Mouse (Mus musculus): ENCODE results near the gene Plekha6. TPM values are rescaled to one million over a fixed set of nuclear protein-coding genes. Genes with fewer than 3 reads are reported as not detected.

Plekha6 gene
- polyA plus RNA-seq, 1 experiment = 0.54 TPM

DNA sequence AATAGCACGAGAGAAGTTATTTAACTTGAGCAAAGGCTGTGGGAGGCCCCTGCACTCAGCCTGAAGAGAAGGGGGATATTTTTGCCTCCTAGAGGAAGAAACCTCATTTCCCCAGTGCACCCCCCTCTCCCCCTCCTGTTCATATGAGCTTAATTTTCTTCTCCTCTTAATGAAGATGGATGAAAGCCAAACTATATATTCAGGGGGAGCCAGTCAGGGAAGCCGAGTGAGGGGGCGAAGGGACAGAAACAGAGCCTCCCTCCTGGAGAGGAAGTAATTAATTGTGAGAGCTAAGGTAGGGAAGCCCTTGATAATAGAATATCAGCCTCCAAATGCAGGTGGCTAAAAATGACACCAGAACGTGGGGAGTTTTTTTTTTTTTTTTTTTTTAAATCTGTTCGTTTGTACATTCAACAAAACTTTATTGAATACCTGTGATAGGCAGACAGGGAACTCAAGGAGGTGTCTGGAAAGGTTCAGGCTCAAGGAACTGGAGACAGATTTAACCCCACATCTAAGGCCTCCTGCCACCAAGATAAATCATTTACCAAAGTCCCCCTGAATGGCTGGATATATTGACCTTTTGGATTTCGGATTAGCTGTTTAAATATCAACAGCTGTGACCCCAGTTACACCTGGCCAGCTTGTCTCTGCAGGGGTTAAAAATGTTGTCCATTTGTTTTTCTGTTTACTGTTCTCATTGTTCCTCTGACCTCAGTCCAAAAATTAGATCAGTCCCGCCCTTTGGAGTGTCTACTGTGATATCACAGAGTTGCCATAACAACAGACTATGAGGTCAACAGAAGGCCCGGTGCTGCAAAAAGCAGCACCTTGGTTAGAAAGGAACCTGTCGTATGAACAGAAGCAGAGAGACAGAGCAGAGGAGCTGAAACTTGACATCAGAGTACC, 91.1 kb downstream of the Plekha6 start:
- TF ChIP-seq GATA1 (IDR thresholded peaks at IDR 0.05; ENCODE audit: low read length) = no peak

DNA sequence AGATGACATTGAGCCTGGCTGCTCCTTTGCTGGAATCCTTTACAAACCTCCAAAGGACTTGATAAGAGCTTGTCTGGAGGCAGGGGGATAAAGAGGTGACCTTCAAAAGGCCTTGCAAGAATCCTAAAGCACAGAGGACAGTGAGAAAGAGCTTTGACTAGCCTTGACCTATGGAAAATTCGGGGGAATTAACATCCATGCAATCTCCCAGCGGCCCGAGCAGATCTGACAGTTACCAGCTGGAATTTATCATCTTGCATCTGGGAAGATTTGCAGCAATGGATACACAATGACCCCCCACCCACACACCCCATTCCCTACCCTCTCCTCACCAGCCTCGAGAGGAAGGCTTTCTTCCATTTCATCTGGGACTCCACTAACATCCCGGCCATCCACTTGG, 91.8 kb downstream of the Plekha6 start:
- TF ChIP-seq GATA1 (IDR thresholded peaks at IDR 0.05; ENCODE audit: low read length) = no peak

GRCm38 (mm10) chr1:133256347-133256746, 92.3 kb downstream of the Plekha6 start:
- TF ChIP-seq GATA1 (IDR thresholded peaks at IDR 0.05; ENCODE audit: low read length) = no peak

DNA sequence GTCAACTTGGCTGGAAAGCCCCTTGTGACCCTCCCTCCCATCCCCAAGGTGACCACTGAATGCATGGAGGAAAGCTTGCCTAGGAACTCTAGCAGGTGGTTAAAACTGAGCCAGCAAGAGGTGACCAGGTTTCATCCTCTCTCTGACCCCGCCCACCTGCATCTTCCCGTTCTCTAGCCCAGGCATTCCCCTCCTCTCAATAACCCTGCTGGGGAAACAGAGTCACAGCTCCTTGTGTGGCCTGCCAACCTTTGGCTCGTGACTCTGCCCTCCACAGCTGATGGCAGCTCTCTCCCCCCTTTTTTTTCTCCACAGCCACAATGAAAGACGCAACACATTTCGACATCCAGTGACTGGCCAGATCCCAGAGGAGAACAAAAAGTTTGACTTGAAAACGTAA, 94.7 kb downstream of the Plekha6 start:
- TF ChIP-seq GATA1 (IDR thresholded peaks at IDR 0.05; ENCODE audit: low read length) = no peak

GRCm38 (mm10) chr1:133262628-133263027, 98.6 kb downstream of the Plekha6 start:
- no peak for TF ChIP-seq GATA1 (IDR thresholded peaks at IDR 0.05; ENCODE audit: low read length)

DNA sequence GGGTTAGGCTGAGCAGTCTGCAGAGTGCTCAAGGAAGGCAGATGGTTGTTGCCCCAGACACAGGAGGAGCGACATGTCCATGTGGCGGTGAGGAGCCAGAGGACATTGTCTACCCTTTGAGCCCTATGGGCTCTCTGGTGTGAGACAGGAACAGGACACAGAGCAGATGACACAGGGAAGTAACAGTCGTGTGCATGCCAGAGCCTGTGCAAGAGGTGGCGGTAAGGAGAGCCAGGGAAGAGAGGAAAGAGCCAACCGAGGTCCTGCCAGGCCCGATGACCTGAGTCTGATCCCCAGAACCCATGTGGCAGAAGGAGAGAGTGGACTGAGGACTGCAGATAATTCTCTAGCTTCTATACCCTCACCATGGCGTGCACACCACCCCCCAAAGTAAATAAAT, 99.1 kb downstream of the Plekha6 start:
- TF ChIP-seq GATA1 (IDR thresholded peaks at IDR 0.05; ENCODE audit: low read length) = no peak

DNA sequence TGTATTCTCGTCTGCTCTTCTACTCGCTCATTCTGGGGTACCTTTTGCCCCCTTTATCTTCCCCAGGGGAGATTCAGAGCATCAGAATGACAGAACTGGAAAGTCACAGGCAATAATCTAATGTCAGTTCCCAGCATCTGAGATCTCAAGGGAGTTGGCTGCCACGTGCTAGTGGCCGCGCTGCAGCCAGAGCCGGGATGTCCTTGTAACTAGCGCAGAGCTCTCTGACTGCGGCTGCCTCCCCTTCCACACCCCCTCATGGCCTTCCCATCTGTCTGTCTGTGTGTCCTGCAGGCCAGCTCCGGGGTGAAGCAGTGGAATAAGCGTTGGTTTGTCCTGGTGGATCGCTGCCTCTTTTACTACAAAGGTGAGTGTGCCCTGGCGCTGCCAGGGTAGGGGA, 100.4 kb downstream of the Plekha6 start:
- TF ChIP-seq GATA1 (IDR thresholded peaks at IDR 0.05; ENCODE audit: low read length) = no peak

DNA sequence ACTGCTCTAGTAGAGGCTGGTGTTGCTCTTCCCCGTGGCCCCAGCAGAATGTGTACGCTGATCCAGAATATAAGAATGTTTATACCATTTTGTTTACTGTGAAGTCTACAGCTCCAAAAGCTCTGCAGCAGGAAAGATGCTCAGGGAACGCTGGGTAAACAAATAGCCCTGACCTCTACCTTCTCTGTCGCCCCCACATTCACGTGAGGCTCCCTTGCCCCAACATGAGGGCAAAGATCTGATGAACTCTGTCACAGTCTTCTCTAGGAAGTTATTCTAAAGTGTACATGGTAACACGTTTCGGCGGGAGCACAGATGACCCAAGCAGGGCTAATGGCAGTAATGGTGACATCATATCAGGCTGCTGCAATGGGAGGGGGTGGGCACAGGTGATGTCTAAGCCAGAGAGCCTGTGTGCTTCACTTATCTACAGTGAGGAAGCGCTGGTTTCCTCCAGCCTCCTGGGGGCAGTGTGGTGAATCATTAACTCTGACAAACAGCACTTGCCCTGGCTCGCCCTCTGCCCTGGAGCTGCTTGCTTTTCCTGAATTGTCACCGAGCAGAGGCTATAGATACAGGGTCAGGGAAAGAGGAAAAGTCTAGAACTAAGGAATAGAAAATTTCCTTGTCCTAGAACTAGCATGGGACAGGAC, 101.2 kb downstream of the Plekha6 start:
- no peak for TF ChIP-seq GATA1 (IDR thresholded peaks at IDR 0.05; ENCODE audit: low read length)

DNA sequence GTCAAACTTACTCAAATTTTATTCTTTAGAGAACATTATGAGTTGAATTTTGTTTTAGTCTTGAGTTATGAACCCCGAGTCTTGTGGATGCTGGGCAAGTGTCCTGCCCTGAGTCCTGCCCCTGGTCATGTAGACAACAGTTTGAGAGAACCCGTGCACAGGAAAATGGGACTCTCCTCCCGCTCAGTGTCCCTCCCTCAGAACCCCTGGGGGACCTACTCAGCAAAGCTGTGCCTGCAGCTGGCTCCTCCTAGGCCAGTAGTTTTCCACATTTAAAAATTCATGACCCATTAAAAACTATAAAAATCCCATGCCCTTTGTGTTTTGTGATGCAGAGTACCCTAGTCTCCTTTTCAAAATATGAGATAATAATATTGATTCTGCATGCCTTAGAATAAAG, 103.1 kb downstream of the Plekha6 start:
- TF ChIP-seq GATA1 (IDR thresholded peaks at IDR 0.05; ENCODE audit: low read length) = no peak

- no peak for TF ChIP-seq GATA1 (IDR thresholded peaks at IDR 0.05; ENCODE audit: low read length)
Observed at GRCm38 (mm10) chr1:133267813-133268492, 103.9 kb downstream of the Plekha6 start.

DNA sequence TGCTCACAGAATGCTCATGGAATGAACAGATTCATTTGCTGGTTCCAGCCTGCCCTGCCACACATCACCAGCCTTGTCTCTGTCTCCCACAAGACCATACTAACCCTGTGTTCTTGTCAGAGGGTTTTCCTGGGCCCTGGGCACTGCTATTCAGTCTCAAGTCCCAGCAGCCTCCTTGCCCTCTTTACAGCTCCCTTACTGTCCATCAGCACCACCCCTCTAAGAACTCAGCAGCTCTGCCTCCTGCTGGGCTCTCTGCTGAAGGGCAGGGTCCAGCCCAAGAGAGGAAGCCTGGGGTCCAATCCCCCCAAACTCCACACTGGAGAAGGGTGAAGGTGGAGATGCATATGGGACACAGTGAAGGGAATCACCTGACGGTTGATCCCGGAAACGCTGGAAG, 104.5 kb downstream of the Plekha6 start:
- TF ChIP-seq GATA1 (IDR thresholded peaks at IDR 0.05; ENCODE audit: low read length) = no peak

DNA sequence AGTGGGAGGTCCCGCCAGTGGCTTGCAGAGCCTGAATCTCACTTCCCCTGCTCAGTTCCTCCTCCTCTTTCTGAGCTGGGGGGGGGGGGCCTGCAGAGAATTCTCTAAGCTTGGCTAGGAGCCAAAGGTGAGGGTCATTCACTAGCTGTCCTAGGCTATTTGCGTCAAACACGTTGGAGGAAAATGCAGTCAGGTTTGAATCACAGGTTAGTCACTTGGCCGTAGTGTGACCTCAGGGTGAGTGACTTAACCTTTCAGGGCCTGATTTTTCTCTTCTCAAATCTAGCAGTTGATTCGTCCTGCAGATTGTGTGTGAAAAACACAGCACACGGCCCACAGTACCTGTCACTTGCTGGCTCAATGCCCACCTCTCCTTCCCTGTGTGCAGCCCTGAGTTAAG, 106.3 kb downstream of the Plekha6 start:
- no peak for TF ChIP-seq GATA1 (IDR thresholded peaks at IDR 0.05; ENCODE audit: low read length)

DNA sequence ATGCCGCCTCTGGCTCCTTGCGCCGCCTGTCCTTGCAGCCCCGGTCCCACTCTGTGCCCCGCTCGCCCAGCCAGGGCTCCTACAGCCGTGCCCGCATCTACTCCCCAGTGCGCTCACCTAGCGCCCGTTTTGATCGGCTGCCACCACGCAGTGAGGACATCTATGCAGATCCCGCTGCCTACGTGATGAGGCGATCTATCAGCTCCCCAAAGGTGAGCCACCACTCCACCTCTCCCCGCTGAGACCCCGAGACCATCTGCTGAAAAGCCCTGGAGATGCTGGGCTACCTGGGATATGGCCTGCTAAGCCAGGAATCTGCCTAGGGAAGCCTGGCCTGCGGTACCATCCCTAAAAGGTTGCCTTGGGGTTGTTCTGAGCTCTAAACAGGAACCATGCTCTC, 110.2 kb downstream of the Plekha6 start:
- TF ChIP-seq GATA1 (IDR thresholded peaks at IDR 0.05; ENCODE audit: low read length) = no peak

DNA sequence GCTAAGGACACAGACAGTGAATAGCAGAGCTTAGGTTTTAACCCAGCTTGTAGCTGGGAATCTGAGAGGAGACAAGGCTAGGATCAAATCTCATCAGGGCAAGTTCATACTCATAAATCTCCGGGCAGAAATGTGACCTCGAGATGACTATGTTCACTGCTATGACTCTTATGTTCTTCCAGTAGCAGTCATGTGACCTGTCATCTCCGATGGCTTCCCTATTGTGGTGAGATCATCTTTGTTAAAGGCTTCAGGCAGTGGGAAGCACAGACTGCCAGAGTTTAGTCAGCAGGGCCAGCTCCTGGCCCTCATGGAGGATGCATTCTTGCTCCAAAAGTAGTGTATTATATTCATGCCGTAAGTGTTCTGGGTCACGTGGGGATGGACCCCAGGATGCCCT, 113.0 kb downstream of the Plekha6 start:
- TF ChIP-seq GATA1 (IDR thresholded peaks at IDR 0.05; ENCODE audit: low read length) = no peak

GRCm38 (mm10) chr1:133278539-133278938, 114.5 kb downstream of the Plekha6 start:
- TF ChIP-seq GATA1 (IDR thresholded peaks at IDR 0.05; ENCODE audit: low read length) = no peak

DNA sequence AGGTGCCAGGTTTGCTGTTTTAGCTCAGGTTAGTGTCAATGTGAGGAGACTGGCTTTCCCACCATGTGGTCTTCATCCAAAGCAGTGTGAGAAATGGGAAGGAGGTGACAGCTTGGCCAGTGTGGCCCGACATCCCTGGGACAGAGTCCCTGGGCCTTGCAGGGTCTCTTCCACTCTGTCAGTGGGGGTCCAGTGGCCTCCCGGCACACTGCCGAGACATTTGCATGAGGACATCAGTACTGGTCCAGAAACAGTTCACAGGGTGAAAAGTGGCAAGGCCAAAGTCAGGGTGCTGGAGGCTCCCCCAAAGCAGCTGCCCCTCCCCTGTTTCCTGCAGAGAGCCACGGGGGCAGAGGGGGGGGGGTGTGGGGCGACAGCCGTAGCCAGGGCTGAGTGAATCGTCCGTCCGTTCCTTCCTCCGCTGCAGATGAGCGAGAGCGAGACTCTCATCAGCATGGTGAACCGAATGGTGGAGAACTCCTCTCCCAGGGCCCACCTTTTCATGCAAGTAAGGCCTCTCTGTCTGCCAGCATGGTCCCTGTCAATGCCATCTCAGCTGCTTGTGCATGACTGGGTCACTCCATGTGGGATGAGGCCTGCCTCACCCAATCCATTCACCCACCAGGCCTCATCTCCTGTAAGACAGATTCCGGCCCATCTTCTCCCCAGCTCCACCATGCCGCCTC, 115.1 kb downstream of the Plekha6 start:
- TF ChIP-seq GATA1 (IDR thresholded peaks at IDR 0.05; ENCODE audit: low read length) = no peak
